In the genomic region with DNA sequence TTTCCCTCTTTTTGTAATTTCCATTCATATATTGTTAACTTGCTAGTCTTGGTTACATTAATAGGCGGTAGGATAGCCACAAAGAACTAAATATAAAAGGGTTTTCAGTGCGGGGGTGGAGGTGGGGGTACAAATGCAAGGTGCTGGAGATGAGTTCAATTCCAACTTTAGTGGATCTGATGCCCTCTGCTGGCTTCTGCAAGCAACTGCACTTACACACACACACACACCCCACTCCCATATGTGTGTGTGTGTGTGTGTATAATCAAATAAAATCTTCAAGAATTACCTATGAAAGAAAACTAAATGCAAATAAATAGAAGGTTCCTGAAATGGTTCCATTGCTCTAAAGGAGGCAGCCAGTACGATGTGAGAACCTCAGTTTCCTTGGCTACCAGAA, we compare ENCODE assay signal across 10 mouse cellular contexts. TPM values are rescaled to one million over a fixed set of nuclear protein-coding genes. Genes with fewer than 3 reads are reported as not detected.
DNase-seq lines count a peak whose midpoint lies in the region.
"Had no signal": no experiment of that assay in that cellular context is flagged by ENCODE, and none has a peak within 500 bp of the region (broad histone marks: within the 10 kb centered on the region; RNA-seq: fewer than 3 reads in every experiment).

No protein-coding gene starts in this region.

- DNase-seq in gastrocnemius, adult 18-20 months (ENCODE audit: low spot score), result peak; percentile 10
- no peak for DNase-seq in gastrocnemius, postnatal 10 days
- peak; percentile 9 for DNase-seq in right cerebral cortex, adult 18-20 months
- DNase-seq in right cerebral cortex, postnatal 4 days, result no peak
- peak; percentile 14 for DNase-seq in cerebellum, adult 9-10 months
- peak; percentile 11 for DNase-seq in skeletal muscle tissue, adult 2 months (ENCODE audit: low read depth, low spot score)
- no peak for DNase-seq in left cerebral cortex, adult 11 months (ENCODE audit: low spot score)
- DNase-seq in ovary, postnatal 36 days (ENCODE audit: low spot score), result no peak
- DNase-seq: left cerebral cortex, postnatal 4 days had no signal

RNA-seq across cellular contexts. Expression of a gene that starts 6.7 kb away (rescaled TPM):
- not detected for total RNA-seq in gastrocnemius, adult 18-20 months (2021)
- not detected for total RNA-seq in gastrocnemius, postnatal 10 days (2021)
- total RNA-seq: gastrocnemius, postnatal 4 days; left cerebral cortex, postnatal 4 days had no signal

RNA-seq across cellular contexts. Expression of a gene that starts 23.8 kb away (rescaled TPM):
- not detected for total RNA-seq in gastrocnemius, adult 18-20 months (2021)
- not detected for total RNA-seq in gastrocnemius, postnatal 10 days (2021)
- total RNA-seq: gastrocnemius, postnatal 4 days; left cerebral cortex, postnatal 4 days had no signal

RNA-seq across cellular contexts. Expression of a gene that starts 27.9 kb away (rescaled TPM):
- total RNA-seq in gastrocnemius, adult 18-20 months (2021), result under 1 TPM in 1 of 2 experiments, not detected in 1; 0.12 TPM
- total RNA-seq in gastrocnemius, postnatal 10 days (2021), result under 1 TPM; 0.28 to 0.45 TPM

RNA-seq across cellular contexts. Expression of a gene that starts 42.8 kb away (rescaled TPM):
- total RNA-seq in gastrocnemius, adult 18-20 months (2021), result 10 to 100 TPM; 14.3 to 15.6 TPM
- 10 to 100 TPM; 14.5 to 14.9 TPM for total RNA-seq in gastrocnemius, postnatal 10 days (2021)

Comparison
In these comparisons a context has a peak if more than half of its experiments do, and no peak if none do; other contexts are left out.
1. DNase-seq: peak in gastrocnemius, adult 18-20 months (single experiment), right cerebral cortex, adult 18-20 months (single experiment), cerebellum, adult 9-10 months (single experiment) and skeletal muscle tissue, adult 2 months (single experiment); none in gastrocnemius, postnatal 10 days (single experiment), right cerebral cortex, postnatal 4 days (single experiment), left cerebral cortex, adult 11 months (single experiment) and ovary, postnatal 36 days (single experiment).